In the genomic region with DNA sequence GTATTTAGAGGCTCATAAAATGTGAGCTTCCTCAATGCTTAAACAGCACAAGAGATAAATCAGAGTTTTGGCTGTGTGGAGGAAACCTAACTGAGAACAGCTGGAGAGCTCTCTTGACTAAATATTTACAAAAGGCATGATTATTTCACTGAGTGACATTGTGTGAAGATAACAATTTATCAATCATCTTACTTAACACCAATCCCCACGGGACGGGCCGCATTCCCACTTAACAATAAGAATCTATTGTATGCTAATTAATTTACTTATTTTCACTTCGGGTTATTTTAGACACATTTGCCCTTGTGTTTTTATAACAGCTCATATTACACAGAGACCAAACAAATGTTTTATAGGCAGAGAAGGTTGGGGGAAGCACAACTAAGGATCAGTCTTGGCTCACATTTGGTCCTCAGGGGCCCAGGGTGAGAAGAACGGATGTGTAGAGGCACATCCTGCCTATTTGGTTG, we compare ENCODE assay signal across 9 mouse cellular contexts.
DNase-seq lines count a peak whose midpoint lies in the region; ATAC-seq lines count a peak whose summit lies in the region.
"Had no signal": no experiment of that assay in that cellular context is flagged by ENCODE, and none has a peak within 500 bp of the region (broad histone marks: within the 10 kb centered on the region; RNA-seq: fewer than 3 reads in every experiment).

No protein-coding gene starts in this region.

- H3K27ac ChIP-seq in lung, embryonic 15.5 days, result peak overlapping the region; percentile 59; the same call in 1 of the 2 replicates
- 0 out of 2 replicates have a peak overlapping the region, but pooled peaks have one; percentile 46 for H3K27ac ChIP-seq in intestine, embryonic 15.5 days
- no peak overlapping the region for H3K27ac ChIP-seq in limb, embryonic 10.5 days
- H3K27ac ChIP-seq: limb, embryonic 13.5 days had no signal

- 15% methylated on average over 5 of the region's 5 CpGs for WGBS in lung, embryonic 15.5 days
- 30% methylated on average over 5 of the region's 5 CpGs for WGBS in intestine, embryonic 15.5 days
- WGBS in limb, embryonic 10.5 days, result 52% methylated on average over 5 of the region's 5 CpGs

- no peak for DNase-seq in lung, postnatal 36 days
- peak; percentile 65 to 66 for DNase-seq in heart, adult 9 months (ENCODE audit: low spot score in 2 of 2)
- peak; percentile 17 for DNase-seq in limb, embryonic 10.5 days (ENCODE audit: low spot score)
- no peak for DNase-seq in adrenal gland, adult 18-20 months (ENCODE audit: low spot score in 2 of 2)
- no peak for DNase-seq in urinary bladder, postnatal 25 days (ENCODE audit: low spot score)
- DNase-seq: cerebellum, adult 9-11 months had no signal

- H3K36me3 ChIP-seq in lung, embryonic 15.5 days, result no peaks in the 10 kb centered on the region
- no peaks in the 10 kb centered on the region for H3K36me3 ChIP-seq in intestine, embryonic 15.5 days
- H3K36me3 ChIP-seq in limb, embryonic 10.5 days, result no peaks in the 10 kb centered on the region
- H3K36me3 ChIP-seq: limb, embryonic 13.5 days had no signal

- peak; percentile 60; the same call in 1 of the 2 replicates for ATAC-seq in lung, embryonic 15.5 days (ENCODE audit: borderline replicate concordance, extremely low read depth, low FRiP score, low TSS enrichment)
- ATAC-seq in intestine, embryonic 15.5 days, result peak; percentile 56; the same call in 1 of the 2 replicates

- no peak overlapping the region for H3K9ac ChIP-seq in lung, embryonic 15.5 days
- H3K9ac ChIP-seq in intestine, embryonic 15.5 days, result no peak overlapping the region
- H3K9ac ChIP-seq: limb, embryonic 13.5 days had no signal

- H3K9me3 ChIP-seq in lung, embryonic 15.5 days, result no peaks in the 10 kb centered on the region
- no peaks in the 10 kb centered on the region for H3K9me3 ChIP-seq in intestine, embryonic 15.5 days
- H3K9me3 ChIP-seq in limb, embryonic 10.5 days (replicated peaks), result no peaks in the 10 kb centered on the region
- H3K9me3 ChIP-seq: limb, embryonic 13.5 days had no signal

- no peak overlapping the region for H3K4me3 ChIP-seq in lung, embryonic 15.5 days
- H3K4me3 ChIP-seq in intestine, embryonic 15.5 days (replicated peaks), result no peak overlapping the region
- H3K4me3 ChIP-seq in limb, embryonic 10.5 days, result no peak overlapping the region
- H3K4me3 ChIP-seq: limb, embryonic 13.5 days had no signal

- H3K27me3 ChIP-seq in lung, embryonic 15.5 days, result no peaks in the 10 kb centered on the region
- no peaks in the 10 kb centered on the region for H3K27me3 ChIP-seq in intestine, embryonic 15.5 days (replicated peaks)
- H3K27me3 ChIP-seq in limb, embryonic 10.5 days (ENCODE audit: low read depth, poor library complexity, severe bottlenecking), result no peaks in the 10 kb centered on the region
- H3K27me3 ChIP-seq: limb, embryonic 13.5 days had no signal

- H3K4me1 ChIP-seq in lung, embryonic 15.5 days, result peaks cover 10% of the 10 kb centered on the region
- 0 out of 2 replicates have a peak, but pooled peaks cover 6% of the 10 kb centered on the region for H3K4me1 ChIP-seq in intestine, embryonic 15.5 days (replicated peaks)
- H3K4me1 ChIP-seq in limb, embryonic 10.5 days, result peaks cover 19% of the 10 kb centered on the region

- H3K4me2 ChIP-seq in lung, embryonic 15.5 days, result no peak overlapping the region; the same call in 1 of the 2 replicates
- no peak overlapping the region for H3K4me2 ChIP-seq in intestine, embryonic 15.5 days (replicated peaks)
- H3K4me2 ChIP-seq: limb, embryonic 13.5 days had no signal

Comparison
In these comparisons a context has a peak if more than half of its experiments do, and no peak if none do; other contexts are left out.
1. DNase-seq: peak in heart, adult 9 months (2 of 2) and limb, embryonic 10.5 days (single experiment); none in lung, postnatal 36 days (single experiment), adrenal gland, adult 18-20 months (0 of 2) and urinary bladder, postnatal 25 days (single experiment).